Mouse (Mus musculus): Measurements from ENCODE around the gene Gls2.

- TF ChIP-seq POLR2A (IDR thresholded peaks at IDR 0.05; ENCODE audit: borderline replicate concordance, control insufficient read depth, low read depth, low read length) (no peak), CTCF (IDR thresholded peaks at IDR 0.05; ENCODE audit: control insufficient read depth, insufficient read depth, low read length) (no peak)
These were observed 36.3 kb downstream of the Gls2 start for GRCm38 (mm10) chr10:128230582-128230981.

Measured in bone marrow, adult 2 months (tissue).